Mouse (Mus musculus) embryonic facial prominence, embryonic 11.5 days (tissue): Measurements from ENCODE around the gene Psenen. TPM values are rescaled to one million over a fixed set of nuclear protein-coding genes. Genes with fewer than 3 reads are reported as not detected.
A peak's percentile ranks its signal among the peaks of the same experiment; 100 is the strongest.

ENCODE experiments used
- ATAC-seq: fragments of 200-750 bp; cut with Nextera tagmentation; replicated peaks from 2 replicates; pipeline ENCODE4 v1.8.0; 2017; ENCODE audit warnings: low read depth; ENCODE audit not compliant: insufficient number of reproducible peaks, low FRiP score, low TSS enrichment
- DNase-seq: peaks from one replicate; pipeline ENCODE4 v3.0.0-alpha.2; 2015; ENCODE audit warnings: low spot score
- H3K27ac ChIP-seq: fragments of 300-500 bp; sonication (generic); replicated peaks from 2 replicates; pipeline ENCODE4 v1.5.1; 2014; ENCODE audit warnings: mild to moderate bottlenecking, low read depth, low read length, control low read depth
- H3K27me3 ChIP-seq: fragments of 300-500 bp; sonication (generic); 2 replicates; pipeline ENCODE4 v1.6.1; 2014; ENCODE audit warnings: mild to moderate bottlenecking, low read length, moderate library complexity, mixed read lengths; ENCODE audit not compliant: control insufficient read depth, insufficient read depth
- H3K36me3 ChIP-seq: fragments of 300-500 bp; sonication (generic); replicated peaks from 2 replicates; pipeline ENCODE4 v1.6.1; 2014; ENCODE audit warnings: low read depth, mild to moderate bottlenecking, low read length, moderate library complexity, mixed read lengths; ENCODE audit not compliant: control insufficient read depth, insufficient read depth
- H3K4me1 ChIP-seq: fragments of 300-500 bp; sonication (generic); 2 replicates; pipeline ENCODE4 v1.6.1; 2014; ENCODE audit warnings: low read length, mixed read lengths; ENCODE audit not compliant: control insufficient read depth, insufficient read depth
- H3K4me2 ChIP-seq: fragments of 300-500 bp; sonication (generic); 2 replicates; pipeline ENCODE4 v1.6.1; 2014; ENCODE audit warnings: low read depth, mild to moderate bottlenecking, control low read depth, low read length, moderate library complexity
- H3K4me3 ChIP-seq: fragments of 300-500 bp; sonication (generic); 2 replicates; pipeline ENCODE4 v1.5.1; 2014; ENCODE audit warnings: low read depth, low read length, control low read depth
- H3K9ac ChIP-seq: fragments of 300-500 bp; sonication (generic); replicated peaks from 2 replicates; pipeline ENCODE4 v1.6.1; 2014; ENCODE audit warnings: mild to moderate bottlenecking, control low read depth, low read length
- H3K9me3 ChIP-seq: fragments of 300-500 bp; sonication (generic); replicated peaks from 2 replicates; pipeline ENCODE4 v1.6.1; 2016; ENCODE audit warnings: mild to moderate bottlenecking, low read length, inconsistent platforms, mixed read lengths; ENCODE audit not compliant: control insufficient read depth
- WGBS: fragments of 180-500 bp; shearing (Covaris S2); extraction: QIAGEN DNeasy Blood & Tissue Kit; methylation state at CpG from one replicate; pipeline ENCODE4 v1.1.7; 2014; 5-methylcytosine and 5-hydroxymethylcytosine counted together
- polyA plus RNA-seq: library from polyadenylated mRNA; unstranded; fragments of >200 nt; fragmentation: Nextera tagmentation; extraction: Ambion mirVana; gene quantifications from 2 replicates; pipeline ENCODE4 v1.2.1, GENCODE M21; 2014

The Psenen gene
- polyA plus RNA-seq, 1 experiment from 2014 or later: 108 TPM

DNA sequence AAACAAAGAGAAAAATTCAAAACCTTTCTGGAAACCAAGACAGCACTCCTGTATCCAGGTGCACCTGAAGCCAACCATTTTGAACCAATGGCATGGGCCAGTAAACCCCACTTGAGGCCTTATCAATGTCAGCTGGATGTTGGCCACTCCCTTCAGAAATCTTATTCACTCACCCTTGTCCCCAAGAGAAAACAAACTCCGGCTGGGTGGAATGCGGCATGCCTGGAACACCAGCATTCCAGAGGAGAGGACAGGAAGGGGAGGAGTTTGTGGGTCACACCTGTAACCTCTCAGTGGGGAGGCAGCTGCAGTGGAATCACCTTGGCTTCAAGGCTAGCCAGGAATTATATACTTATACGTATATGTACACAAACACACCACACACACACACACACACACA, 39.2 kb upstream of the Psenen start:
- Histone ChIP-seq H3K4me2 (no peak overlapping the region), H3K4me3 (no peak overlapping the region), H3K27me3 (no peaks in the 10 kb centered on the region), H3K9me3 (no peaks in the 10 kb centered on the region), H3K4me1 (no peaks in the 10 kb centered on the region), H3K27ac (no peak overlapping the region), H3K9ac (no peak overlapping the region), H3K36me3 (no peaks in the 10 kb centered on the region)
- WGBS: 23% methylated on average over 3 of the region's 3 CpGs
- ATAC-seq (no peak), DNase-seq (peak; percentile 49)

GRCm38 (mm10) chr7:30600651-30601050, 37.2 kb upstream of the Psenen start:
- Histone ChIP-seq H3K9me3 (no peaks in the 10 kb centered on the region), H3K4me2 (no peak overlapping the region), H3K4me3 (no peak overlapping the region), H3K27me3 (no peaks in the 10 kb centered on the region), H3K9ac (no peak overlapping the region), H3K36me3 (no peaks in the 10 kb centered on the region), H3K4me1 (no peaks in the 10 kb centered on the region), H3K27ac (no peak overlapping the region)
- no peak for ATAC-seq
- WGBS: 75% methylated on average over 7 of the region's 7 CpGs
- DNase-seq: no peak

DNA sequence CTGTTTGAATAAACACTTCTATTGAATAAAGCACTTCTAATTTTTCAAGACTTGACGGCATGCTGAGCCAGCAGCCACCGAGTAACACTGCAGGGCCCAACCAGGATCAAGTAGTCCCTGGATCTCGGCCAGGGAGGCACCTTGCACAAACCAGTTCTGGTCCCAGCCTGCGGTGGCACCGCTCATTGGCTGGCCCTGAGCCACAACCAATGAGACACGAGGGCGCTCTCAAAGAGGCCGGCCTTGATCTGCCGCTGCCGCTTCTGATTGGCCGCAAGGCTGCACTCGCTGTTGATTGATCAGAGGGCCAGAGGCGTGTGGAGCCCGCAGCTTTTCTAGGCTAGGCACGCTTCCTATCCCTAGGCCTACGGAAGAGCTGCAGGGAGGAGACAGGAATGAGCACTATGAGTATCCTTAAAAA, 36.5 kb upstream of the Psenen start:
- Histone ChIP-seq H3K27me3 (no peaks in the 10 kb centered on the region), H3K36me3 (no peaks in the 10 kb centered on the region), H3K9me3 (no peaks in the 10 kb centered on the region), H3K4me2 (no peak overlapping the region), H3K27ac (no peak overlapping the region), H3K4me1 (no peaks in the 10 kb centered on the region), H3K4me3 (no peak overlapping the region), H3K9ac (no peak overlapping the region)
- ATAC-seq (peak; percentile 96), DNase-seq (peak; percentile 86)
- 1% methylated on average over 16 of the region's 16 CpGs for WGBS

- no peak within 1 kb of the TSS for H3K4me3 ChIP-seq
- no peak within 1 kb of the TSS for H3K4me2 ChIP-seq
- H3K9ac ChIP-seq: no peak within 1 kb of the TSS
- no peaks in the 10 kb centered on the region for H3K4me1 ChIP-seq
- DNase-seq: no peak
- 94% methylated on average over 12 of the region's 12 CpGs for WGBS
- no peak for ATAC-seq
- no peaks in the 10 kb centered on the region for H3K36me3 ChIP-seq
- H3K9me3 ChIP-seq: no peaks in the 10 kb centered on the region
- no peaks in the 10 kb centered on the region for H3K27me3 ChIP-seq
- H3K27ac ChIP-seq: no peak within 1 kb of the TSS
These were observed 35.4 kb upstream of the Psenen start, which contains the start of gene Zbtb32 for GRCm38 (mm10) chr7:30598786-30599185. Gene Zbtb32 (minus strand): TSS chr7:30598909.

GRCm38 (mm10) chr7:30596811-30597210, 33.4 kb upstream of the Psenen start:
- Histone ChIP-seq H3K4me1 (no peaks in the 10 kb centered on the region), H3K4me2 (no peak overlapping the region), H3K9me3 (no peaks in the 10 kb centered on the region), H3K4me3 (no peak overlapping the region), H3K36me3 (no peaks in the 10 kb centered on the region), H3K27ac (no peak overlapping the region), H3K9ac (no peak overlapping the region; the same call in 1 of the 2 replicates), H3K27me3 (no peaks in the 10 kb centered on the region)
- 72% methylated on average over 5 of the region's 5 CpGs for WGBS
- ATAC-seq: no peak
- DNase-seq: no peak

GRCm38 (mm10) chr7:30596093-30596492, 32.7 kb upstream of the Psenen start:
- ATAC-seq (no peak), DNase-seq (no peak)
- Histone ChIP-seq H3K36me3 (no peaks in the 10 kb centered on the region), H3K9me3 (no peaks in the 10 kb centered on the region), H3K9ac (no peak overlapping the region), H3K27ac (no peak overlapping the region), H3K4me1 (no peaks in the 10 kb centered on the region), H3K4me3 (no peak overlapping the region), H3K27me3 (no peaks in the 10 kb centered on the region), H3K4me2 (no peak overlapping the region)
- 78% methylated on average over 5 of the region's 5 CpGs for WGBS

GRCm38 (mm10) chr7:30594510-30595024, 31.1 kb upstream of the Psenen start:
- DNase-seq (no peak), ATAC-seq (no peak)
- no peaks in the 10 kb centered on the region for H3K9me3 ChIP-seq
- H3K27me3 ChIP-seq: no peaks in the 10 kb centered on the region
- 75% methylated on average over 4 of the region's 4 CpGs for WGBS
- no peaks in the 10 kb centered on the region for H3K36me3 ChIP-seq
- H3K4me1 ChIP-seq: no peaks in the 10 kb centered on the region; the same call in 1 of the 2 replicates
- no peak overlapping the region for H3K9ac ChIP-seq
- H3K27ac ChIP-seq: no peak overlapping the region
- no peak overlapping the region for H3K4me2 ChIP-seq
- H3K4me3 ChIP-seq: no peak overlapping the region

GRCm38 (mm10) chr7:30593579-30594509, 30.4 kb upstream of the Psenen start:
- no peak overlapping the region for H3K4me2 ChIP-seq
- H3K9ac ChIP-seq: no peak overlapping the region
- WGBS: 78% methylated on average over 10 of the region's 10 CpGs
- H3K27ac ChIP-seq: no peak overlapping the region
- H3K4me3 ChIP-seq: no peak overlapping the region
- no peaks in the 10 kb centered on the region; the same call in 1 of the 2 replicates for H3K4me1 ChIP-seq
- H3K27me3 ChIP-seq: no peaks in the 10 kb centered on the region
- ATAC-seq (no peak), DNase-seq (no peak)
- H3K36me3 ChIP-seq: no peaks in the 10 kb centered on the region
- no peaks in the 10 kb centered on the region for H3K9me3 ChIP-seq
